Mouse (Mus musculus): ENCODE measurements around the gene Ube2n.

Gene Ube2n

DNA sequence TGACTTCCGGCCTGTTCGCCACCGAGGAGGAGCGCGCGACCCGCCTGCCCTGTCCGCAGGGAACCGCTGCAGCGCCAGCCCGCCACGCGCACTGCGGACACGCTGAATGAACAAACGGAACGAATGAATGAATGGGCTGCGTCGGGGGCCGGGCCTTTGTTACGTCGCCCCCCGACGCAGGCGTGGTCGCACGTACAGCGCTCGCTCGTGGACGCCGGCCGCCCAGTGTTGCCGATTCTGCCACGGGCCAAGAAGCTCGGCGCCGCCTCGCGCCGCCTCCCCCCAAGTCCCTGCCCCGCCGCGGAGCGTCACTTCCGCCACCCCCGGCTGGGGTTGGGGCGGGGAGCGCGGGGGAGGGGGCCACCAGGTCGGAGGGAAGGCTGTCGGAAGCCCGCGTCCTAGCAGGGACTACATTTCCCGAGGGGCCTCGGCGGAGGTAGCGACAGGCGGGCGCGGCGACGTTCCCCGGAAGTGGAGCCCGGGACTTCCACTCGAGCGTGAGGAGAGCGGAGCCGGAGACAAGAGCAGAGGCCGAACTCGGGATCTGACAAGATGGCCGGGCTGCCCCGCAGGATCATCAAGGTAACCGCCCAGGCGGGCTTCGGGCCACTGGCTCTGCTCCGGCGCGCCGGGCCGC, at the start of gene Ube2n:
TSS of gene Ube2n (plus strand) at position 490 of the 637 bp plus-strand sequence.
- CTCF ChIA-PET, result interaction anchor here (0.6 kb wide), 1 partner anchor 426 kb away, joined by 5 read pairs; no protein-coding TSS in a partner anchor

DNA sequence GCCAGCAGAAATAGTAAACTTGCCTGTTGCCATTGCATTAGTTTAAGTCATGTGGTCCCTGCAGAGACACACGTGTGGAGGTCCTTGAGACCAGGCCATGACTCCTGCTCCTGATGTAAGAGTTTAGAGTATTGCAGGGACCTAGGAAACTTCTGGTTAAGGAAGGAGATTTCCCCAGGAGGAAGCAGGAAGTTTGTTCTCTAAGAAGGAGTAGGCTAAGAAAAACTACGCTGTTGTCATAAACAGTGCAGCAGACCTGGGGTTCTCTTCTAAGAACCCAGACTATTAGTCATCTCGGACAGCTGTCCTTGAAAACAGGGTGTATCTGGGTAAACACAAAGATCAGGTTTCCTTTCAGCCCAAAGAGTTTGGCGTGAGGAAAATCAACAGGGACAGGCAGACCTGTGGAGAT, 49.5 kb upstream of the Ube2n start:
- CTCF ChIA-PET, result no interaction called here

DNA sequence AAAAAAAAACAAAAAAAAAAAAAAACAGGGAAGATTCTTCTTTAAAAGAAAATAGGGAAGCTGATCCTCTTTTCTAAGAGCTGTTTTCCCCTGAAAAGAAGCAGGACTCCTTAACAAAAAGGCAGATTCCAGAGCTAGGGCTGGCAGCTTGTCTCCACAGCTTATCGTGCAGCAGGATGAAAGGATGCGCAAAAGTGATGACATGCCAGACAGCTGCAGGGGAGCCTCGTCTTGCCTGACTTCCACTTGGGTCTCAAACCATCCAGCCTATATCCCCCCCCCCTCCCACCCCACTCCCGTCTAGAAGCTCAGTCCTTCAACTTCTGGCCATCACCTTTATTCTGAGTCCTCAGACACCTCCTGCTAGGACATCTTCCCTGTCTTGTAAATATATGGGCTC, 46.1 kb upstream of the Ube2n start:
- CTCF ChIA-PET, result interaction anchor here (0.6 kb wide), 2 partner anchors 306 to 655 kb away, joined by 3 to 6 read pairs; no protein-coding TSS in a partner anchor

DNA sequence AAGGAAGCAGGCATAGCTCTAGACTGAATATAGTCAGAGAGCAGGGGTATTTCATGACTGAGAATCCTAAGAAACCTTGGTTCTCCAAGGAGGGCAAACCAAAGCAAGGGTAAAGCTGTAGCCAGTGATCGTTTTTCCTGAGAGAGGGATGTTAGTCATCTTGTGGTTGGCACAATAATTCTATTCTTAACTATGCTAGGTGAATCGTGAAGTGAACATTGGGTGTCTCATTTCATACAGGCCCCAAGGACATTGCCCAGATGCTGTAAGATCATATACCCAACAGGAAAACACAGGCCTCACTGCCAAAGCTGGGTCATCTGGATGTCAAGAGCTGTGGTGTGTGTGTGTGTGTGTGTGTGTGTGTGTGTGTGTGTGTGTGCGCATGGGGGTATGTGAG, 43.8 kb upstream of the Ube2n start:
- CTCF ChIA-PET, result no interaction called here

DNA sequence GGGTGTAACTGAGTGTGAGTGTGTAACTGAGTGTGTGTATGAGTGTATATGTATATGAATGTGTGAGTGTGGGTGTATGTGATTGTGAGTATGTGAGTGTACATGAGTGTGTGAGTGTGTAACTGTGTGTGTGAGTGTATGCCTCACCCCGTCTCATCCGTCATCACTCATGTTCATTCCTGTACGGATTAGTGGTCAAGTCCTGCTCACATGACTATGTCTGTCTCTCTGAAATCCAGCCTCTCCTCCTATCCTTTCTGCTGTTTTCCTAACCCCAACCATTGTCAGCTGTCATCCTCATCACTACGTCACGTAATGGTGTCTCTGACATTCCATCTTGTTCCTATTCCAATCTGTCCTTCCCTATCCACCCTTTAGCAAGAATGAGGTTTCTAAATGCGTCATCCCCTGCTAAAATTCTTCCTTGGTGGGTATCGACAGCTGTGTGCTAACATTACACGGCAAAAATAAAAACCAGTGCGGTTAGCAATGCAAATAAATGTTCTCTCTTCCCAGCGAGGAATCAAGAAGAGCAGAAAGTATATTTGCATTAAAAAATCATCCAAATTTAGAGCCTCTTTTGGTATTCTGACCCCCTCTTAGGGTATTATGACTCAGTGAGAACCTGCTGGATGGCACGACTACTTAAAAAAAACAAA, 42.9 kb upstream of the Ube2n start:
- CTCF ChIA-PET, result interaction anchor here (0.5 kb wide), 1 partner anchor 1012 kb away, joined by 3 read pairs; no protein-coding TSS in a partner anchor

DNA sequence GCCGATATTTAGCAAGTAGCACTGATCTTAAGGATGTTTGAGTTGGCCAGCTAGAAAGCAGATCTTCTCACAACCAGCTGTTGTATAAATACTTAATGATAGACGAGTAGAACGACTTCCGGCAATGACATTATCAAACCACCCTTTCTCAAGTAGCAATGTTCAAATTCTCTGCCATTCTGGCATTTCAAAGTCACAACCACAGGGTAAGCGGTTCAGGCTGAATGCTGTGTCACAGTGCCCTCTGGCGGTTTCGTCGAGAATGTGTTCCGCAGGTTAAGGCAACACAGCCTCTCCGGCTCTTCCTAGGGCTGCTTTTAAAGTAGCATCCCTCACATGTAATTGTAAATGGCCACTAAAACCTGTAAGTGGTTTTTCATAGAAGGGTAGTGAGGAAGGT, 39.0 kb upstream of the Ube2n start:
- CTCF ChIA-PET, result interaction anchor here (0.5 to 1.3 kb wide), 2 partner anchors 484 to 885 kb away, joined by 3 to 4 read pairs; no protein-coding TSS in a partner anchor

DNA sequence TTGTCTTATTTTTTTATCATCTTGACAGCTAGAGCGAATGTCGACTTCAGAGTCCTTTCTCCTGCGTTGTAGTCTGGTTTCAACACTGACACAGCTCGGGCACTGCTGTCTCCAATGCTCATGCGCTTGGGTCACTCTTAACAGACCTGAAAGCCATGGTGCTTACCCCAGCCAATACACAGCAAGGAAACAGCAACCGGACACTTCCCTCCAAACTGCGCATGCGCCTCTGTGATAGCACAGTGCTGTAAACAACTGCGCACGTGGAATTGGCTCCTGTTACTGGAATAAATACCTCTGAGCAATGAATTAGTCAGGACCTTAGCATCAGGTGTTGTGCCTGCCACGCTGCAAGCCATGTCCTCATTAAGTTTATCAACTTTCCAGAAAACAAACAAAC, 37.4 kb upstream of the Ube2n start:
- CTCF ChIA-PET, result interaction anchor here (0.7 kb wide), 1 partner anchor 505 kb away, joined by 5 read pairs; no protein-coding TSS in a partner anchor

DNA sequence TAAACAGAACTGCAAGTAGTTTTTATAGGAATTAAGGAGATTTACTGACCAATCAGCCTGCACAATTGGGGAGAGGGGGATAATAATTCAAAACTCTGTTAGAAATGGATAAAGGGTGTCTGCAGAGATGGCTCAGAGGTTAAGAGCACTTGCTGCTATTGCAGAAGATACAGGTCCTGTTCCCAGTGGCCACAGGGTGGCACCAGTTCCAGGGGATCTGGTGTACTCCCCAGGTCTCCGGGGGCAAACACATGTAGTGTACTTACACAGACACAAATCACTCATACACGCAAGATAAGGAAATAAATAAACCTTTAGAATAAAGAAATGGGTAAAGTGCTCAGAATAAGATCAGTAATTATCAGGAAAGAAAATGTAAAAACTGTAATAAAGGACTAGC, 25.3 kb upstream of the Ube2n start:
- CTCF ChIA-PET, result no interaction called here

DNA sequence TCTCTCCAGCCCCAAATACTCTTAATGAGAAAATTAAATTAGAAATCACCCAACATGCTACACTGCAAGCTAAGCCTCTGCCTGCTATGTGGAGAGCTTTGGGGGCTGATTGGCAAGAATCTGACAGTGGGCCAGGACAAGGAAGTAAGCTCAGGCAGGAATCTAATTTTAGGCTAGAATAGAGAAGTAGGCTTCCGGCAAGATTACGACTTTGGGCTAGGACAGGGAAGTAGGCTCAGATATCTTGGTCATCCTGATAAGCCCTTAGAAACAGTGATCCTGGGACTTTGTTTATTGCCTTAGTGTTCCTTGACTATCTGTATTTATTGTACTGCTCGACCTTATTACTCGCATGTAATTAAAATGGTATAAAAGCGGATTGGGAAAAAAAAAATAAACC, 20.7 kb upstream of the Ube2n start:
- CTCF ChIA-PET, result no interaction called here

DNA sequence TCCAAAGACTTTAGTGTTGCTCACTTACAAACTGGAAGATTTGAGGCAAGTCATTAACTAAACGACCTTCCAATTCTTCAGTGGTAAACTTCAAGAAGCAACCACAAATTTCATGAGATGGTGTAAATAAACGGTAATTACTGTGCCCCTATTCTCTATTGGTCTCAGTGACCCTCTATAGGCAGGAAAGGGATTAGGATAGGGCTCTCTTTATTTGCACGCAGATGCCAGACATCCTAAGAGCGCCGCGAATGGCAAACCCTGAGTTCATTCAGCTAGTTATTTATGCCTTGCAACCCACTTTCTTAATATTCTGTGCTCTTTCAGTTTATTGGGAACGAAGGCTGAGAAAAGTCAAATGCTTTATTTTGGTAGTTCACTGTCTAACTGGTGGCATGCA, 13.9 kb upstream of the Ube2n start:
- CTCF ChIA-PET, result no interaction called here

DNA sequence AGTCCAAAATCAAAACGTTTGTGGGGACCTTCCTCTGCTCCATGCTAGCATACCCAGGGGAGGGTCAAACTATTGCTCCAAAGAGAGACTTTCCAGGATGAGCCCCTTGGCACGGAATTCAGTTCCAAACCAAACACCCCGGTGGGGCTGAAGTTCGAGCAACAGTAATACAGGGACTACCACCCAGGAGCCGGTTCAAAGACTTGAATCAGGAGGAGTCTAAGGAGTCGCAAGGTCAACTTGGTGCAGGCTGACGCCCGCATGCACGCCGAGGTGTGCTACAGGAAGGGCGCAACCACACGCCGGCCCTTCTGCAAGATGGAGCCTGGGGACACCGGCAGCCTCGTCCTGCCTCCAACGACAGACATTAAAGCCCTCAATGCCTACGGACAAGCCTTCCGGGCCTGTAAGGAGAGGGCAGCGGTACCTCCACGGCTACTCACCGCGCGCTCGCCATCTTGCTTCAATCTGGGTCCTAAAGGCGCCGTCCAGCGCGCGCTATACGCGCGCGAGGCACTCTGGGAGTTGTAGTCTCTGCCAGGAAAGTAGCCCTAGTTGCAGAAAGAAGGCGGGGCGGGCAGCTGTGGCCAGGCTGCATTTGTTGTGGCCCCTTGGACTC, 13.4 kb upstream of the Ube2n start, which contains the start of gene Mrpl42:
TSS of gene Mrpl42 (minus strand) at position 478 of the 619 bp plus-strand sequence.
- CTCF ChIA-PET, result no interaction called here

DNA sequence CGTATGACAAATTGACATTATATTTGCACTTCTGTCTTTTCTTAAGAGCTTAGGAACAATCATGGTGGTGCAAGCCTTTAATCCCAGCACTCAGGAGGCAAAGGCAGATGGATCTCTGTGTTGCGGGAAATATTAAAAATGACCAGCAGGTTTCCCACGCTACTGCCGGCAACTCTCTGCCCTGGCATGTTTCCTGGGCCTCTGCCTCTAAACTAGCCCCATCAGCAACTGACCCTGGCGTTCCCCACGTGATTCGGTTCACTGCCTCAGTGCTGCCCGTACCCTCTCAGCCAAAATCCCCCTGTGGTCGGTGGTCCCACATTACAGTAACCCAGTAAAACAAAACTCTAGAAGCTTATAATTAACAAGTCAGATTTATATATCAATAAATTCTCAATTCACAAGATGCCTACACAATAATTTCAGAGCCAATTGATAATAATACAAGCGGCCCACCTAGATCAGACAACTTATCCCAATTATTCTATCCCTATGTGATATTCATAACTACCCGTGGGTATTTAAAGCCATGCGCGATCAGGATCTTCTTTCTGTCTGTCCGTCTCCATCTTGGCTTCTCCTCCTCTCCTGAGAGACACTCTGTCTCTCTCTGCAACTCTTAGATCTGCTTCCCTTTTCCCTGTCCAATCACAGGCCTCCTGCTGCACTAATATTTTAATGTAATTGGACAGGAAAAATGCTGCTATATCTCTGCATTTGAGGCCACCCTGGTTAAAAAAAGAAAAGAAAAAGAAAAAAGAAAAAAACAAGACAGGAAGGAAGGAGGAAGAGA, 11.3 kb upstream of the Ube2n start:
- CTCF ChIA-PET, result no interaction called here

DNA sequence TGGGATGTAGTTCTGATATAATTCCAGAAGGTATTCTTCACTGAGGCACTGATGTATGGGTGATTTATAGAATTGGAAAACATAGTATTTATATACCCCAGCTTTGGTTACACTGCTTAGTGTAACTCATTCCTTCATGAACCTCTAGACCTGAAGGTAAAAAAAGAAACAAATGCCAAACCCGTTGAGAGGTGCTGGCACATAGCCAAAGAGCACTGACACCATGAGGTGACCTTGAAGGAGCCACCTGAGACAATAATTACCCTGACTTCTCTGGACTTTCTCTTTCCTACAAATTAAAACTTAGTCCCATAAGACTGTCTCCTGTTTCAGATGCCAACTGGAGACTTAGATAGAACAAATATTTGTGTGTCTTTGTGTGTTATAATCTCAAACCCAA, 10.6 kb upstream of the Ube2n start:
- CTCF ChIA-PET, result no interaction called here

DNA sequence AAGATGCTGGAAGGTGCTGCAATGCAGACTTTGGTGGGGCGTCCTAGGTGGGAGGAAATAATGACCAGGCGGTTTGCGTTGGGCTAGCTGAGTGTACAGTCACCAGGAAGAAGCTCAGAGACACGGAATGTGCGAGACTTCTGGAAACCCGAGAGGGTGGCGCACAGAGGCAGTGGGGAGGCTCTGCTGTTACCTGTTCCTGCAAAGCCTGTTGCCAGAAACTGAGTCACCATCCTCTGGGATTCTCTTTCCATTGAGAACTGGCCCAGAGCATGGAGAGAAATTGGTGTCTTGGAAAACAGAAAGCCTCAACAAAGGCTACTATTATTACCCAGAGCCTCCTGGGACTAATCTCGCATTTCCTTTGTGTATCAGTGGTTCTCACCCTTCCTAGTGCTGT, 6.8 kb upstream of the Ube2n start:
- CTCF ChIA-PET, result no interaction called here

DNA sequence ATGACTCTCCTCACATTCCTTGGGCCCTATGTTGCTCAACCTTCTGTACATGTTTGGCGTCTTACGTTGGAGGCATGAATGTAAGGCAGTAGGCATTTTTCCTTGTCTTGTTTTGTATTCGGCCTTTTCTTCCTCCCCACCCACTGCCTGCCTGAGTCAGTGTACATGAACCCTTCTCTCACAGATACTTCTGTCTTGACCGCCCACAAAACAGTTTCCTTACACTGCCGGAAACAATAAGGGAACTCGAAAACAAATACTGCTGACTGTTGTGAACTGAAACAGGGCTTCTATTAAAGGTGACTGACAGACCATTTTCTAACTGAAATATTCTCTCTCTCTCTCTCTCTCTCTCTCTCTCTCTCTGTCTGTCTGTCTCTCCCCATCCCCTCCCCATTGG, 6.2 kb upstream of the Ube2n start:
- CTCF ChIA-PET, result no interaction called here

DNA sequence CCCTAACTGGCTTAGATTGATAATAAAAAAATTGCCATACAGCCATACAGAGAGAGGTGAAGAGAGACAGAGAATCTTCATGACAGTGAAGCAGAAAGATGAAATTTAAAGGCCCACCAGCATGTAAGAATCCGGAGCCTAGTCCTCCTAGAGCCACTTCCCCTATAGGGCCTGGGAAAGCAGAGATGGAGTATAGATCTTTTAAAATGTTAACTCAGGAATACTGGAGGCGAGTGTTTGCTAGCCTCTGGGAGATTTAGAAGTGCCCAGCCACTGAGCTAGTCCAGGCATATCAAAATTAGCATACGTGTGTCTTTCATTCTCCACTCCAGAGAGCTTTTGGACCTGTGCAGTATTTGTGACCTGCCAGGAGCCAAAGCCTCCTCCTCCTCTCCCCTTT, 5.7 kb upstream of the Ube2n start:
- CTCF ChIA-PET, result no interaction called here

DNA sequence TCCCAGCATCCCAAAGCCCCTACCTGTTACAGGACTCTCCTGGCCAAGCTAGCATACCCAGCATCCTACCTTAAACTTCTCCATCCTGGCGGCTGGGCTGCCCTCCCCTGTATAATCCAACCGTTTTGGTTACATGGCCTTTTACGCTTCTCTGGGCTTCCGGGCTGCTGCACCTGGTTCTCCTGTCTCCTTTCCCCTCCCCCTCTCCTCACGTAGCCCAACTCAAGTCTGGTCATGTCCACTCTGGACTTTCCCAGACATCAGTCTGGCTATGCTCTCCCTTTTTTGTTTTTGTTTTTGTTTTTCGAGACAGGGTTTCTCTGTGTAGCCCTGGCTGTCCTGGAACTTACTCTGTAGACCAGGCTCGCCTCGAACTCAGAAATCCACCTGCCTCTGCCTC, 2.3 kb upstream of the Ube2n start:
- CTCF ChIA-PET, result interaction anchor here (0.5 to 0.6 kb wide), 2 partner anchors 482 to 1565 kb away, joined by 3 read pairs; no protein-coding TSS in a partner anchor

DNA sequence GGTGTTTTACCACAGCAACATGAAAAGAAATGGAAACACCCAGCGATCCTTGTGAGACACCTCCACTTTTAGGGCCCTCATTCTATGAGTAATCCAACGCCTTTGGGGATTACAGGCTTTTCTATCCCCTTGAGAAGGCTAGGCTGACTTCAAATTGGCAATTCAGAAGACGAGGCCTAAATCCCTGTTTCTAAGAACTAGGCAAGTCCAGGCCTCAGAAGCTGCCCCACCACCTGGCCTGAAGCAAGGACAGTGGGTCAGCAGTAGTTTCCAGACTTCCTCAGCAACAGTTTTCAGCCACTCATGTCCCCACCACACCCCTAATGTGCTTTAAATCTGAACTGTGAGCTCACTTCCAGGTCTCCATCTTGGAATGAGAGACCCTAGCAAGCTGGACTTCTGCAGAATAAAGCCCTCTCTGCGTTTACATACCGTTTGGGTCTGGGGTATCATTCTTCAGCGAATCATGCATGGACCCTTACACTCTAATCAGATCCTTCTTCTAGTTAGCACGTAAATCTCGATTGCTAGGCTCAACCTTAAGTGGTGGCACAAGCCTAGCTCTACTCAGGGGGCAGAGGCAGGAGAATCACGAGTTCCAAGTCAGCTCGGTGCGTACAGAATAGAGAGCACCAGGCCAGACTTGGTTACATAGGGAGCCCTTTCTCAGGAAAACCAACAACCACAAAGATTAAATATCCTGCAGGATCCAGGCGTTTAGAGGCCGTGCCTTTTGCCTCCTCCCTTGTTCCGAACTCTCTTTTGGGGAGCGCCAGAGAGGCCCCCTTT, 983 bp upstream of the Ube2n start:
- CTCF ChIA-PET, result interaction anchor here (0.6 kb wide), 1 partner anchor 20 kb away, joined by 4 read pairs; no protein-coding TSS in a partner anchor

DNA sequence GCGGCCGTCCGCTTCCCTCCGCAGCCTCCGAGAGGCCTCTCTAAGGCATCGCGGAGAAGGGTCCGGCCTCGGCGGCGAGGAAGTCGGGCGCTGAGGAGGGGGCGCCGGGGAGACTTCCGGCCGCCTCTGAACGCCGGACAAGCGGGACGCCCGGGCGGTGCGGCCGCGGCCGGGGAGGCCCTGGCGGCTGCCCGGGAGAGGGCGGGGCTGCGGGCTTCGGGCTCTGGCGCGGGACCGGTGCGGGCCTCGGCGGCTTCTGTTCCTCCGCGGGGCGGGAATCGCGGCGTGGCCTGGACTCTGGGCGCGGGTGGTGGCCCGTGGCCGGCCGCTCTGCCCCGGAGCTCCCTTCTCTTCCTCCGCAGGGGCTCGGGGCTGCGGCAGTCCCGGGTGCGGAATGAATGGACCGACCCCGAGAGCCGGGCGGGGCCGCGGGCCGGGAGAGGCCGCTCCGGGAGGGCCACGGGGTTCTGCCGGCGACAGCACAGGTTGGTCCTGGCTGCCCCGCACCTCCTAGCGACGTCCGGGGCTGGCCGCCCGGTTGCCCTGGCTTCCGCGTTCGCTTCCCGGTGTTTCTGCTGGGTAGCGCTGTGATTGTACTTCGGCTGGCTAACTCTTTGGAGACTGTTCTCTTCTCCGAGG, 467 bp downstream of the Ube2n start:
- CTCF ChIA-PET, result interaction anchor here (0.6 kb wide), 1 partner anchor 426 kb away, joined by 5 read pairs; no protein-coding TSS in a partner anchor

DNA sequence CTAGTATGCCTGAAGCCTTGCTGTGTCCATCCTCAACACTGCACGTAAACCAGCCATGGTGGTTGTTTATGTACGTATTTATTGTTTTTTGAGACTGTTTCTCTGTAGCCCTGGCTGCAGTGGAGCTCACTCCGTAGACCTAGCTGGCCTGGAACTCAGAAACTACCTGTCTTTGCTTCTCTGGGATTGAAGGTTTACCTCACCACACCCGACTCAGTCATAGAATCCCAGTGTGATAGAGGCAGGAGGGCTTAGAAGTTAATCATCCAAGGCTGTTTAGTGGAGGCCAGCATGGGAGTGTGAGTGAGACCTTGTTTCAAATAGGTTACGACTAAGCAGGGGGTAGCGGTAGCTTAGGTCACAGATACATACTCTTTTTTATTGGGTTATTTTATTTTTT, 2.7 kb downstream of the Ube2n start:
- CTCF ChIA-PET, result no interaction called here

Data from spleen, embryonic (tissue).